Mouse (Mus musculus) stomach, embryonic 14.5 days (tissue): Measurements from ENCODE around the gene Mob3a. TPM values are rescaled to one million over a fixed set of nuclear protein-coding genes. Genes with fewer than 3 reads are reported as not detected.

Experiments used
- ATAC-seq: fragments of 200-750 bp; cut with Nextera tagmentation; 2 replicates; pipeline ENCODE4 v1.8.0; 2017; ENCODE audit warnings: low read depth, moderate TSS enrichment; ENCODE audit not compliant: insufficient number of reproducible peaks, insufficient read depth, low FRiP score
- H3K27ac ChIP-seq: fragments of 300-500 bp; sonication (generic); 2 replicates; pipeline ENCODE4 v1.5.1; 2014; ENCODE audit warnings: mild to moderate bottlenecking, low read length, moderate library complexity, mixed read lengths
- H3K27me3 ChIP-seq: fragments of 300-500 bp; sonication (generic); 2 replicates; pipeline ENCODE4 v1.6.1; 2014; ENCODE audit warnings: low read length, control low read depth, mixed read lengths; ENCODE audit not compliant: control insufficient read depth, insufficient read depth
- H3K36me3 ChIP-seq: fragments of 300-500 bp; sonication (generic); 2 replicates; pipeline ENCODE4 v1.6.1; 2014; ENCODE audit warnings: mild to moderate bottlenecking, control low read depth, low read length, moderate library complexity, mixed read lengths; ENCODE audit not compliant: control insufficient read depth, insufficient read depth
- H3K4me1 ChIP-seq: fragments of 300-500 bp; sonication (generic); 2 replicates; pipeline ENCODE4 v1.6.1; 2014; ENCODE audit warnings: low read length, control low read depth, mixed read lengths; ENCODE audit not compliant: control insufficient read depth, insufficient read depth
- H3K4me2 ChIP-seq: fragments of 300-500 bp; sonication (generic); replicated peaks from 2 replicates; pipeline ENCODE4 v1.6.1; 2014; ENCODE audit warnings: low read depth, low read length, control low read depth
- H3K4me3 ChIP-seq: fragments of 300-500 bp; sonication (generic); 2 replicates; pipeline ENCODE4 v1.5.1; 2014; ENCODE audit warnings: low read depth, low read length, control low read depth
- H3K9ac ChIP-seq: fragments of 300-500 bp; sonication (generic); replicated peaks from 2 replicates; pipeline ENCODE4 v1.6.1; 2014; ENCODE audit warnings: low read depth, mild to moderate bottlenecking, control low read depth, low read length, moderate library complexity, mixed read lengths
- H3K9me3 ChIP-seq: fragments of 300-500 bp; sonication (generic); 2 replicates; pipeline ENCODE4 v1.6.1; 2016; ENCODE audit warnings: low read depth, low read length, control low read depth; ENCODE audit not compliant: control insufficient read depth
- WGBS: fragments of 180-500 bp; shearing (Covaris S2); extraction: QIAGEN DNeasy Blood & Tissue Kit; methylation state at CpG from one replicate; pipeline ENCODE4 v1.1.7; 2014; 5-methylcytosine and 5-hydroxymethylcytosine counted together
- polyA plus RNA-seq: library from polyadenylated mRNA; unstranded; fragments of >200 nt; fragmentation: Nextera tagmentation; extraction: Ambion mirVana; gene quantifications from 2 replicates; pipeline ENCODE4 v1.2.1, GENCODE M21; 2014

The Mob3a gene
- polyA plus RNA-seq, 1 experiment from 2014 or later = 47.9 TPM

GRCm38 (mm10) chr10:80678601-80679377 is 23.0 kb downstream of the Mob3a start:
- Histone ChIP-seq H3K4me2 (peak overlapping the region; percentile 72; the same call in 1 of the 2 replicates), H3K9ac (0 out of 2 replicates have a peak overlapping the region, but pooled peaks have one; percentile 18), H3K27ac (peak overlapping the region; percentile 99), H3K4me1 (peaks cover 39% of the 10 kb centered on the region), H3K27me3 (no peaks in the 10 kb centered on the region), H3K36me3 (peaks cover 3% of the 10 kb centered on the region), H3K4me3 (no peak overlapping the region), H3K9me3 (no peaks in the 10 kb centered on the region)
- ATAC-seq = no peak
- 53% methylated on average over 8 of the region's 10 CpGs for WGBS

GRCm38 (mm10) chr10:80677942-80678436 is 23.8 kb downstream of the Mob3a start, which contains the start of gene Mknk2:
Mknk2 (minus strand) TSS chr10:80678112.
- Histone ChIP-seq H3K27me3 (no peaks in the 10 kb centered on the region), H3K9ac (peak within 1 kb of the TSS; percentile 63), H3K4me1 (peaks cover 46% of the 10 kb centered on the region), H3K36me3 (peaks cover 7% of the 10 kb centered on the region), H3K27ac (peak within 1 kb of the TSS; percentile 99), H3K4me2 (peak within 1 kb of the TSS; percentile 72), H3K4me3 (peak within 1 kb of the TSS; percentile 97), H3K9me3 (no peaks in the 10 kb centered on the region)
- WGBS = 13% methylated on average over 8 of the region's 8 CpGs
- peak; percentile 20 for ATAC-seq

- H3K36me3 ChIP-seq = peaks cover 7% of the 10 kb centered on the region
- H3K9me3 ChIP-seq = no peaks in the 10 kb centered on the region
- H3K4me2 ChIP-seq = peak overlapping the region; percentile 72
- ATAC-seq = no peak
- peak overlapping the region; percentile 99 for H3K27ac ChIP-seq
- H3K27me3 ChIP-seq = no peaks in the 10 kb centered on the region
- peak overlapping the region; percentile 63 for H3K9ac ChIP-seq
- peak overlapping the region; percentile 97 for H3K4me3 ChIP-seq
- peaks cover 46% of the 10 kb centered on the region for H3K4me1 ChIP-seq
- 24% methylated on average over 9 of the region's 9 CpGs for WGBS
Measured at GRCm38 (mm10) chr10:80677128-80677875, 24.5 kb downstream of the Mob3a start.

GRCm38 (mm10) chr10:80676198-80676928 is 25.4 kb downstream of the Mob3a start:
- Histone ChIP-seq H3K36me3 (peaks cover 9% of the 10 kb centered on the region), H3K27ac (peak overlapping the region; percentile 99), H3K4me1 (peaks cover 46% of the 10 kb centered on the region), H3K4me2 (peak overlapping the region; percentile 89), H3K9ac (peak overlapping the region; percentile 98), H3K27me3 (no peaks in the 10 kb centered on the region), H3K4me3 (peak overlapping the region; percentile 97), H3K9me3 (no peaks in the 10 kb centered on the region)
- under 1% methylated on average over 72 of the region's 78 CpGs for WGBS
- peak; percentile 91 for ATAC-seq

GRCm38 (mm10) chr10:80675405-80676197 is 26.2 kb downstream of the Mob3a start:
- under 1% methylated on average over 53 of the region's 54 CpGs for WGBS
- Histone ChIP-seq H3K4me3 (peak overlapping the region; percentile 97), H3K27me3 (no peaks in the 10 kb centered on the region), H3K4me1 (peaks cover 46% of the 10 kb centered on the region), H3K9ac (peak overlapping the region; percentile 98), H3K4me2 (peak overlapping the region; percentile 89), H3K27ac (peak overlapping the region; percentile 81), H3K9me3 (no peaks in the 10 kb centered on the region), H3K36me3 (peaks cover 16% of the 10 kb centered on the region)
- peak; percentile 2; the same call in 1 of the 2 replicates for ATAC-seq

GRCm38 (mm10) chr10:80674851-80675404 is 26.8 kb downstream of the Mob3a start:
- no peak for ATAC-seq
- Histone ChIP-seq H3K4me2 (peak overlapping the region; percentile 89), H3K4me1 (peaks cover 46% of the 10 kb centered on the region), H3K27ac (peak overlapping the region; percentile 81), H3K9ac (peak overlapping the region; percentile 98), H3K4me3 (peak overlapping the region; percentile 97), H3K27me3 (no peaks in the 10 kb centered on the region), H3K9me3 (no peaks in the 10 kb centered on the region), H3K36me3 (peaks cover 22% of the 10 kb centered on the region)
- 8% methylated on average over 6 of the region's 6 CpGs for whole genome bisulfite sequencing

- no peak for ATAC-seq
- 56% methylated on average over 5 of the region's 5 CpGs for WGBS
- Histone ChIP-seq H3K4me1 (peaks cover 44% of the 10 kb centered on the region), H3K4me3 (peak overlapping the region; percentile 97), H3K27me3 (no peaks in the 10 kb centered on the region), H3K9ac (peak overlapping the region; percentile 11; the same call in 1 of the 2 replicates), H3K36me3 (peaks cover 29% of the 10 kb centered on the region), H3K27ac (no peak overlapping the region), H3K4me2 (peak overlapping the region; percentile 89), H3K9me3 (no peaks in the 10 kb centered on the region)
Measured at GRCm38 (mm10) chr10:80674161-80674711, 27.5 kb downstream of the Mob3a start.
